Mouse (Mus musculus): ENCODE data around the gene Eif3d.
A peak's percentile ranks its signal among the peaks of the same experiment; 100 is the strongest.

Gene Eif3d

GRCm38 (mm10) chr15:77954362-77954761, 16.3 kb downstream of the Eif3d start:
- no peak for DNase-seq (ENCODE audit: low spot score in 2 of 2)

- DNase-seq (ENCODE audit: low spot score in 2 of 2), result no peak
Measured at GRCm38 (mm10) chr15:77952921-77953320, 17.7 kb downstream of the Eif3d start.

GRCm38 (mm10) chr15:77949061-77949460, 21.6 kb downstream of the Eif3d start:
- DNase-seq (ENCODE audit: low spot score in 2 of 2), result no peak

GRCm38 (mm10) chr15:77945711-77946110, 24.9 kb downstream of the Eif3d start:
- DNase-seq (ENCODE audit: low spot score in 2 of 2), result no peak

GRCm38 (mm10) chr15:77941563-77941962, 29.1 kb downstream of the Eif3d start:
- DNase-seq (ENCODE audit: low spot score in 2 of 2), result no peak

- DNase-seq (ENCODE audit: low spot score in 2 of 2), result no peak
Measured at GRCm38 (mm10) chr15:77938516-77938915, 32.1 kb downstream of the Eif3d start.

GRCm38 (mm10) chr15:77935673-77936375, 34.8 kb downstream of the Eif3d start:
- DNase-seq (ENCODE audit: low spot score in 2 of 2), result no peak

- no peak for DNase-seq (ENCODE audit: low spot score in 2 of 2)
Measured at GRCm38 (mm10) chr15:77934968-77935367, 35.6 kb downstream of the Eif3d start.

- DNase-seq (ENCODE audit: low spot score in 2 of 2), result no peak
Measured at GRCm38 (mm10) chr15:77934326-77934725, 36.3 kb downstream of the Eif3d start.

GRCm38 (mm10) chr15:77933770-77934169, 36.8 kb downstream of the Eif3d start:
- DNase-seq (ENCODE audit: low spot score in 2 of 2), result peak; percentile 92 to 99

- no peak for DNase-seq (ENCODE audit: low spot score in 2 of 2)
Measured at GRCm38 (mm10) chr15:77933222-77933621, 37.4 kb downstream of the Eif3d start.

GRCm38 (mm10) chr15:77931689-77932016, 39.0 kb downstream of the Eif3d start:
- DNase-seq (ENCODE audit: low spot score in 2 of 2), result no peak

- DNase-seq (ENCODE audit: low spot score in 2 of 2), result no peak
Measured at GRCm38 (mm10) chr15:77930986-77931688, 39.5 kb downstream of the Eif3d start.

GRCm38 (mm10) chr15:77929804-77930203, 40.8 kb downstream of the Eif3d start:
- DNase-seq (ENCODE audit: low spot score in 2 of 2), result no peak

- DNase-seq (ENCODE audit: low spot score in 2 of 2), result peak; percentile 95 to 96
Measured at GRCm38 (mm10) chr15:77928673-77929331, 41.8 kb downstream of the Eif3d start, which contains the start of gene Txn2. Gene Txn2 (minus strand): TSS chr15:77929006.

- no peak for DNase-seq (ENCODE audit: low spot score in 2 of 2)
Measured at GRCm38 (mm10) chr15:77928091-77928490, 42.5 kb downstream of the Eif3d start.

GRCm38 (mm10) chr15:77926921-77927320, 43.7 kb downstream of the Eif3d start:
- DNase-seq (ENCODE audit: low spot score in 2 of 2), result no peak

- DNase-seq (ENCODE audit: low spot score in 2 of 2), result no peak
Measured at GRCm38 (mm10) chr15:77925195-77925594, 45.4 kb downstream of the Eif3d start.

GRCm38 (mm10) chr15:77923267-77924035, 47.2 kb downstream of the Eif3d start:
- DNase-seq (ENCODE audit: low spot score in 2 of 2), result no peak

GRCm38 (mm10) chr15:77922710-77923109, 47.9 kb downstream of the Eif3d start:
- no peak for DNase-seq (ENCODE audit: low spot score in 2 of 2)

- no peak for DNase-seq (ENCODE audit: low spot score in 2 of 2)
Measured at GRCm38 (mm10) chr15:77921636-77922035, 49.0 kb downstream of the Eif3d start.
